Mouse (Mus musculus) lung, embryonic 14.5 days (tissue): ENCODE results near the gene Asb18. TPM values are rescaled to one million over a fixed set of nuclear protein-coding genes. Genes with fewer than 3 reads are reported as not detected.

ENCODE experiments used
- ATAC-seq: fragments of 200-750 bp; cut with Nextera tagmentation; 2 replicates; pipeline ENCODE4 v1.8.0; 2017; ENCODE audit warnings: mild to moderate bottlenecking, moderate TSS enrichment, moderate library complexity; ENCODE audit not compliant: insufficient read depth
- DNase-seq: peaks from one replicate; pipeline ENCODE4 v3.0.0-alpha.2; 2015
- H3K27ac ChIP-seq: fragments of 300-500 bp; sonication (generic); 2 replicates; pipeline ENCODE4 v1.5.1; 2014; ENCODE audit warnings: low read depth, mild to moderate bottlenecking, moderate library complexity
- H3K27me3 ChIP-seq: fragments of 300-500 bp; sonication (generic); 2 replicates; pipeline ENCODE4 v1.6.1; 2014; ENCODE audit warnings: low read length, control low read depth; ENCODE audit not compliant: insufficient read depth
- H3K36me3 ChIP-seq: fragments of 300-500 bp; sonication (generic); 2 replicates; pipeline ENCODE4 v1.6.1; 2014; ENCODE audit warnings: control low read depth; ENCODE audit not compliant: insufficient read depth
- H3K4me1 ChIP-seq: fragments of 300-500 bp; sonication (generic); 2 replicates; pipeline ENCODE4 v1.6.1; 2014; ENCODE audit warnings: antibody characterized with exemption, control low read depth; ENCODE audit not compliant: insufficient read depth
- H3K4me2 ChIP-seq: fragments of 300-500 bp; sonication (generic); 2 replicates; pipeline ENCODE4 v1.6.1; 2014; ENCODE audit warnings: mild to moderate bottlenecking
- H3K4me3 ChIP-seq: fragments of 300-500 bp; sonication (generic); 2 replicates; pipeline ENCODE4 v1.5.1; 2014; ENCODE audit warnings: low read depth, low read length
- H3K9ac ChIP-seq: fragments of 300-500 bp; sonication (generic); 2 replicates; pipeline ENCODE4 v1.6.1; 2014
- H3K9me3 ChIP-seq: fragments of 300-500 bp; sonication (generic); 2 replicates; pipeline ENCODE4 v1.6.1; 2016; ENCODE audit warnings: low read depth, low read length, control low read depth
- CTCF ChIP-seq: IDR thresholded peaks from 2 replicates; pipeline ENCODE4 v1.5.1; 2016; ENCODE audit warnings: antibody characterized with exemption, low read depth
- WGBS: fragments of 180-500 bp; shearing (Covaris S2); extraction: QIAGEN DNeasy Blood & Tissue Kit; methylation state at CpG from one replicate; pipeline ENCODE4 v1.1.7; 2014; 5-methylcytosine and 5-hydroxymethylcytosine counted together
- polyA plus RNA-seq: library from polyadenylated mRNA; unstranded; fragments of >200 nt; fragmentation: Nextera tagmentation; extraction: Ambion mirVana; gene quantifications from 2 replicates; pipeline ENCODE4 v1.2.1, GENCODE M21; 2014

Gene Asb18
- polyA plus RNA-seq: 0.11 TPM in 1 of 2 replicates, not detected in the other

- 71% methylated on average over 5 of the region's 5 CpGs for WGBS
- Histone ChIP-seq H3K4me2 (no peak within 1 kb of the TSS), H3K27ac (no peak within 1 kb of the TSS), H3K27me3 (no peaks in the 10 kb centered on the region), H3K4me3 (no peak within 1 kb of the TSS), H3K36me3 (no peaks in the 10 kb centered on the region), H3K9ac (no peak within 1 kb of the TSS), H3K9me3 (no peaks in the 10 kb centered on the region), H3K4me1 (no peaks in the 10 kb centered on the region)
- DNase-seq (no peak), ATAC-seq (no peak)
- TF ChIP-seq CTCF: no peak
These were observed at the start of gene Asb18 for GRCm38 (mm10) chr1:90014446-90014845. Gene Asb18 (minus strand): TSS chr1:90014666.

GRCm38 (mm10) chr1:90060599-90060998, 46.1 kb upstream of the Asb18 start:
- ATAC-seq (peak; percentile 52; the same call in 1 of the 2 replicates), DNase-seq (peak; percentile 89)
- Histone ChIP-seq H3K27me3 (peaks cover 5% of the 10 kb centered on the region; the same call in 1 of the 2 replicates), H3K36me3 (no peaks in the 10 kb centered on the region), H3K9ac (no peak overlapping the region), H3K27ac (no peak overlapping the region), H3K4me2 (no peak overlapping the region), H3K4me3 (no peak overlapping the region), H3K9me3 (no peaks in the 10 kb centered on the region), H3K4me1 (no peaks in the 10 kb centered on the region)
- WGBS: 23% methylated on average over 7 of the region's 7 CpGs
- peak; percentile 78 for TF ChIP-seq CTCF

- Histone ChIP-seq H3K27me3 (peaks cover 5% of the 10 kb centered on the region; the same call in 1 of the 2 replicates), H3K9ac (no peak overlapping the region), H3K9me3 (no peaks in the 10 kb centered on the region), H3K4me3 (no peak overlapping the region), H3K4me1 (no peaks in the 10 kb centered on the region), H3K4me2 (no peak overlapping the region), H3K27ac (no peak overlapping the region), H3K36me3 (no peaks in the 10 kb centered on the region)
- TF ChIP-seq CTCF: no peak
- DNase-seq: no peak
- no peak for ATAC-seq
- WGBS: 67% methylated on average over 3 of the region's 3 CpGs
These were observed 45.6 kb upstream of the Asb18 start for GRCm38 (mm10) chr1:90060054-90060453.

- Histone ChIP-seq H3K27me3 (peaks cover 4% of the 10 kb centered on the region; the same call in 1 of the 2 replicates), H3K4me1 (no peaks in the 10 kb centered on the region), H3K4me3 (no peak overlapping the region), H3K4me2 (no peak overlapping the region), H3K27ac (no peak overlapping the region), H3K36me3 (no peaks in the 10 kb centered on the region), H3K9me3 (no peaks in the 10 kb centered on the region), H3K9ac (no peak overlapping the region)
- no peak for TF ChIP-seq CTCF
- no peak for DNase-seq
- ATAC-seq: no peak
- 85% methylated on average over 4 of the region's 4 CpGs for WGBS
These were observed 40.5 kb upstream of the Asb18 start for GRCm38 (mm10) chr1:90054991-90055390.

GRCm38 (mm10) chr1:90051347-90051746, 36.9 kb upstream of the Asb18 start:
- no peak overlapping the region for H3K9ac ChIP-seq
- H3K4me2 ChIP-seq: no peak overlapping the region
- ATAC-seq (peak; percentile 44; the same call in 1 of the 2 replicates), DNase-seq (peak; percentile 82)
- no peaks in the 10 kb centered on the region for H3K36me3 ChIP-seq
- TF ChIP-seq CTCF: peak; percentile 77
- peaks cover 8% of the 10 kb centered on the region; the same call in 1 of the 2 replicates for H3K27me3 ChIP-seq
- H3K27ac ChIP-seq: no peak overlapping the region
- WGBS: 22% methylated on average over 5 of the region's 5 CpGs
- H3K9me3 ChIP-seq: no peaks in the 10 kb centered on the region
- no peaks in the 10 kb centered on the region for H3K4me1 ChIP-seq
- H3K4me3 ChIP-seq: no peak overlapping the region

- H3K4me3 ChIP-seq: no peak overlapping the region
- H3K27me3 ChIP-seq: peaks cover 8% of the 10 kb centered on the region; the same call in 1 of the 2 replicates
- H3K9me3 ChIP-seq: no peaks in the 10 kb centered on the region
- ATAC-seq (no peak), DNase-seq (no peak)
- no peak overlapping the region for H3K9ac ChIP-seq
- H3K27ac ChIP-seq: no peak overlapping the region
- no peak for TF ChIP-seq CTCF
- 27% methylated on average over 20 of the region's 20 CpGs for WGBS
- H3K36me3 ChIP-seq: no peaks in the 10 kb centered on the region
- H3K4me1 ChIP-seq: no peaks in the 10 kb centered on the region
- no peak overlapping the region for H3K4me2 ChIP-seq
These were observed 35.7 kb upstream of the Asb18 start for GRCm38 (mm10) chr1:90050046-90050739.

- Histone ChIP-seq H3K27ac (no peak overlapping the region), H3K4me1 (no peaks in the 10 kb centered on the region), H3K4me2 (no peak overlapping the region), H3K27me3 (no peaks in the 10 kb centered on the region), H3K4me3 (no peak overlapping the region), H3K9me3 (no peaks in the 10 kb centered on the region), H3K9ac (no peak overlapping the region), H3K36me3 (no peaks in the 10 kb centered on the region)
- no peak for TF ChIP-seq CTCF
- no peak for ATAC-seq
- peak; percentile 25 for DNase-seq
- 48% methylated on average over 2 of the region's 2 CpGs for WGBS
These were observed 13.8 kb upstream of the Asb18 start for GRCm38 (mm10) chr1:90028305-90028704.
